Mouse (Mus musculus) ovary, postnatal 14 days (tissue): ENCODE measurements around the gene Cbr1.

Experiments used
- DNase-seq: peaks from one replicate; pipeline ENCODE4 v3.0.0; 2022; ENCODE audit warnings: low spot score

Cbr1 gene

DNA sequence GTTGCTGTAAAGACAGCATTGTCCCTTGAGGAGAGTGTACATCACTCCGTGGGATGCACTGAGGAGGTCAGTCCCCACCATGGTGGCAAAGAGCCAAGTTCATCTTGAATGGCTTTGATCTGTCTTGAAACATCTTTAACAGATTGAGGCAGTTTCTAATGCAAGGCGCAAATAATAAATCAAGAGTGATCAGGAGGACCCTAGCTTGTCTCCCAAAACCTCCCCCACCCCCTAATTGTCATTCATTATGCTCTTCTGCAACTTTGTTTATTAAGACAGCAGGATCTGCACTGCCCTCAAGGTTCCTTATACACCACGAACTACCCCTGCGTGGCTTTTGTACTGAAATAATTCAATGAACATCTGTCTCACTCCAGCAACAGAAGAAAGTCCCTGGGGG lies at the start of gene Cbr1:
Gene Cbr1 (plus strand): TSS at position 301 of the 400 bp plus-strand sequence.
- DNase-seq, result no peak

DNA sequence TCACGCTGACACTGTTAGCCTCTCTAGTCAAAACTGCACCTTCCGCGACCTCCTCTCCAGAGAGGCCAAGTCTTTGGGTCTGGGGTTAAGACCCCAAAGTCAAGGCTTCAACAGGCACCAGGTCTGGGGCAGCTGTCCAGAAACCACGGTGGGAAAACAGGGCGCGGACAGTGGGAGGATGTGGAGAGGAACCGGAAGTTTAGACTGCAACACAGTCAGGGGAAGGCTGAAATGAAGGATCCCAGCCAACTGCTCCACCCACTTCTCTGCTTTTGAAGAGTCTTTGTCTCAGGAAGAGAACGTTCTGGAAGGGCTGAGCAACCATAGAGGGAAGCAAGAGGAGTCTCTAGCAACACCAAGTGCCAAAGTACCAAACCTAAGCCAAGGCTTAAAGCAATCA lies 48.0 kb upstream of the Cbr1 start:
- no peak for DNase-seq

DNA sequence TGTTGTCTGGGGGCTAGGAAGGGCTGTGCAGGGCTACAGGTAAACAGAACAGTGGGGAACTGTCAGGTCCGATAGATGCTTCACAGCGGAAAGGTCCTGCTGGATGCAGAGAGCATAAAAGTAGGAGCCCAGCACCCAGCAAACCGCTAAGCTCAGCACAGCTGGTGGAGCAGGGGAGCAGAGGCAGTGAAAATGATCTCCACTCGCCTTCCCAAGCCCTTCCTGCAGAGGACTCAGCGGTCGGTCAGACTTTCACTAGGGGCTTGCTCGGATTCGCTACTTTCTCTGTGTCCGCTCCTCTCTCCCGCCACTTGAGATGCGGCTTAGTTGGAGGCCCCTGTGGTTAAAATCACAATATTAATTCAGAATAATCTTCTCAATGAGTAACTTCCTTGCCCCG lies 47.2 kb upstream of the Cbr1 start:
- DNase-seq, result no peak

DNA sequence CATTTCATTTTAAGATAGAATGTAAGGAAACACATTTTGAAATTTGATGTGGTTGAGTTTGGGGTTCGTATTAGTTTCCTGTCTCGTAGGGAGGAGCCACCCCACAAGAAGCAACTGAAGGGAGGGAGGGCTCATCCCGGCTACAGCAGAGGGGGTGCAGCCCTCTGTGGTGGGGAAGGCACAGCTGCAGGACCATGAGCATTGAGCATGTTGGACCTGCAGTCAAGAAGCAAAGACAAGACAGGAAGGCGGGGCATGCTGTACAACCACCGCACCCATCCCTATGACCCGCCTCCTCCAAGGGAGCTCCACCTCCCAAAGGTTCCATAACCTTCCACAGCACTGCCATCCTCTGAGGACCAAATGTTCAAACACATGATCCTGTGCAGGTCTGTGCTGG lies 33.3 kb upstream of the Cbr1 start:
- DNase-seq, result no peak

DNA sequence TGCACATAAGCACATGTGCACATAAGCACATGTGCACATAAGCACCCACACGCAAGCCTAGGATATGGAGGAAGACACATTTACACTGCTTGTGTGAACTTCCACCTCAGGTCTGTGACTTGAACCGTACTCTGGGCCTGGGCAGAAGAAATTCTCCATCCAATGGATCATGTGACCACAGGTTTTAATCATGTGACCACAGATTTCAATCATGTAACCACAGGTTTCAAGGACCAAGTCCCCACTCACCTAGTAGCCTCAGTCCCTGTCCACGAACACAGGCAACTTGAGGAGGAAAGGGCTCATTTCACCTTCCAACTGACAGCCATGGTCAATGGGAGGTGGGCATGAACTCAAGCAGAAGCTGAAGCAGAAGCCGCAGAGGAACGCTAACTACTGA lies 32.2 kb upstream of the Cbr1 start:
- no peak for DNase-seq

DNA sequence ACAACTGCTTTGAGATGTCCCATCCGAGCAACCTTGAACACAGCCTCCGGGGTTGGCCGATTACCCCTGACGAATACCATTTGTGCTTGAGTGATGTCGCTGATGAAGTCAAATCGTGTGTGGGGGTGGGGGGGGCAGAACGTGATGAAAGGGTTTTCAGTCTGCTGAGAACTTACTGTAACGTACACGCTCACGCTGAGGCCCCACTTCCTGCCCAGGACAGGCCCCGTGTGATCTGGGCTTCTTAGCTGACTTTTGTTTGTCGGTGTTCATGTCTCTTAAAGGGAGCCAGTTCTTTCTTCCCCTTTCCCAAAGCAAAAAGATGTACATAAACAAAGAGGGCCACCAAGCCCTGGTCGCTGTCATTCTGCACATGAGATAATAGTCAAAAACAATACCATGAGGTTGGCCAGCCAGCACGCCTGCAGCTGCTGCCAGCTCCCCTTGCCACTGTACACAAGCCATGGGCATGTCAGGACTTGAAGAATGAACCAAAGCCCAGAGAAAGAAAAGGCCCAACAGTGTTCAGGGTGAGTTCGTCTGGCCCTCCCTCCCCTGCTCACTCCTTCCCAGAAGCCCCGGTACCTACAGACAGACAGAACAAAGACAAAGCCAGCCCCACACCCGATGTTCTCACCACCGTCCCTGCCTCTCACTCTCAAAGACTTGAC lies 31.0 kb upstream of the Cbr1 start:
- DNase-seq, result no peak

DNA sequence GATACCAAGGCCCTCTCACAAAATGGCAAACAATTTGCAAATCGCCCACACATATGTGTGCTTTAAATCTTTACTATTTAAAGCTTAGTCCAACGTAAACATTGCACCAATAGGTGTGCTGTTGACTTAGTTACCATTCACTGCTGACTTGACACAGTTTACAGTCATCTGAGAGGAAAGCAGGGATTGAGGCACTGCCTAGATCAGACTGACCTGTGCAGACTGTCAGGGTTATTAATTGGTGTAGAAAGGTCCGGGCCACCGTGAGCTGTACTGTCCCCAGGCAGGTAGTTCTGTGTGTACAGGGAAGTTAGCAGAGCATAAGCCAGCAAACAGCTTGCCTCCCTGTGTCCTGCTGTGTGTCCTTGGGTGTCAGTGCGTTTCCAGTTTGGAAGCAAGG lies 30.1 kb upstream of the Cbr1 start:
- DNase-seq, result no peak

DNA sequence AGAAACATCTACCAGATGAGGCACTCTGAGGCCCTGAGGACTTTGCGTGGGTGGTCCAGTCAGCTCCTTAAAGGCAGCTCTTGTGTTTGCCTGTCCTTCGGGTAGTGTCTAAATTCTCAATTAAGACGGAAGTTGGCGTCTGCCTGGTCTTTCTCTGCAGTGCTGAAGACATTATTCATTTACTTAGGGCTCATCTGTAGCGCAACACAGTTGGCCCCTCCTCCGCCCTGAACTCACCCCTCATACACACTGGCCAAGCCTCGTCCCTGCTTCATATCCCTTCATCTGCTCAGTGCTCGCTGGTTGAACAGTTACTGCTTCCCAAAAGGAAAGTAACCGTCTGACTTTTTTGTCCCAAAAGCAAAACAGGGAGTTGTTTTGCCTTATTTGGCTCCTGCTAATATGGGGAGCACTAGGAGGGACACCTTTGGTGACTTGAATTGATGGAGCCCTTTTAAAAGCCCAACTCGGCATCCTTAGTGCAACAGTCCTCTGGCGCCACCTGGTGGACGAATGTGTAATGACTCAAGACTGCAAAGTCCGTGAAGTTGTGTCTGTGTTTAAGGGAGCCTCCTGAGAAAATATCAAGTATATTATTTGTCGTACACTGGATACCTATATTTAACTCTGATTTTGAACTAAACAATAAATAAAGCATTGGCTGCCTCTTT lies 29.1 kb upstream of the Cbr1 start:
- DNase-seq, result peak; percentile 84

DNA sequence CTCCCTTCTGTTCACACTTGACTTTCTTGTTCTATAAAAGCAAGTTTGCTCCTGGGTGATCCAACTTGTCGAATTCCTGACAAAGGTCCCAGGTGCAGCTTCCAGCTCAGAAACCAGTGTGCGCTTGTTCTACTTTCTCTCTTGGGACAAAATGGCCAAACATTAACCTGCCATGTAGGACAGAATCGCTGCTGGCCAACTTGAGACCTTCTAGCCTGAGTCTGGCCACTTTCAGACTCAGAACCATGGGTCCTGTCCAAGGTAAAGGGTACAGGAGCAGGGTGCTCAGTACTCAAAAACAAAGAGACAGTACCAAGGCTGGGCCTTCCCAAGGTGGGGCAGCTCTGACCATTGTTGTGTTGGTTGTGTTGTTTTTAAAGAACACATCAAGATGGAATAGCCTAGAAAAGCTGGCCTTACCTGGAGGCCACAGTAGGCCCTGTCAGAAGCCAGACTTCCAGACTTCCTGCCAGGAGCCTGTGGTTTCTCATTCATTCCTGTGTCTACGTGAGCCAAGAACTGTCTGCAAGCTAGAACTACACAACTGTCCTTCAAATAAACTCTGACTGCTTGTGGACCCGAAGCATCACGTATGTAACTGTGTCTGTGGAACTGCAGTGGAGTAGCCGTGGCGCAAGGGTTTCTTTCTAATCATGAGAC lies 27.2 kb upstream of the Cbr1 start:
- DNase-seq, result no peak

DNA sequence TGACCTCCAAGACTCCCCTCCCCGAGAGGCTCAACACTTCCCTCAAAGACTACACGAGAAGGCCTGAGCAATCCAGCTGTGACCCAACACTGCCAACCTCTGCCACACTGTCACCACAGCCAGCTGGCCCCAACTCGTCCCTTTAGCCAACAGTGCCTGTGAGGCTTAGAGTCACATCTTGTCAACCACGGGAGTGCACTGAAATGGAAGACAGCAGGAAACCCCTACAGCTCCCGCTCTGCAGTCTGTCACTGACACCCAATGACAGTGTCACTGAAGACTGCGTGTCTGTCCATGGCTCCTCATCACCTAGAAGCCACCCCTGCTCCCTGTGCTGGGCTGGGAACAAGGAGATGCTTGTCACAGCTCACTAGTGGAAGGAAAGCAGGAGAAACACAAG lies 24.5 kb upstream of the Cbr1 start:
- no peak for DNase-seq

DNA sequence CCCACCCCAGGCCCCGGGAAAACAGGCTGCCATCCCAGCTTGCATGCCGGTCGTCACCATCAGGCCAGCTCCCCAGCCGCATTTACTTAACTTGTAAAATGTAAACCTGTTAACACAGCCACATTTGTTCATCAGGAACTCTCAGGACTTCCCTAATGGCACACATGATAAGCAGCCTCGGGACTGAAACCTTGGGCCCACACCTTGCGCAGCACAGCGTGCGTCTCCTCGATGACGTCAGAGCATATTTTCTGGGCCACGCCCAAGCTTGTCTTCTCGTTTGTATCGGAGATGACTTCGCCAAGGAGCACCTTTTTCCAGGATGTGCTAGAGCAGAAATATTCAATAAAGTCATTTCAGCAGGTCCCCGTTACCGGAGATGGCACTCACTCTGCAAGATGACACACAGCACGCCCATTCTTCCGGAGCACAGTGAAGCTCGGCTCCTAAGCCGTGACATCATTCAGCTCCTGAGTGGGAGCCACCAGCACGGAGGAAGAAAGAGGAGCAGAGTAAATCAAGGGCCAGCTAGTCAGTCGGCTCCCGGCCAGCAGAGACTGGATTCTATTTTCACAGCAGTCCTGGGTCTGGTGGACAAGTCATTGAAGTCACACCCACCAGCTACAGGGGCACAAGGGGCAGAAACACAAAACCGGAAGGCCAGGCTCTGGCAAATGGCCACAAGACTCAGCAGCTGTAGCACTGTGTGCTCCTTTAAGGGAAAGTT lies 20.5 kb upstream of the Cbr1 start:
- DNase-seq, result no peak

DNA sequence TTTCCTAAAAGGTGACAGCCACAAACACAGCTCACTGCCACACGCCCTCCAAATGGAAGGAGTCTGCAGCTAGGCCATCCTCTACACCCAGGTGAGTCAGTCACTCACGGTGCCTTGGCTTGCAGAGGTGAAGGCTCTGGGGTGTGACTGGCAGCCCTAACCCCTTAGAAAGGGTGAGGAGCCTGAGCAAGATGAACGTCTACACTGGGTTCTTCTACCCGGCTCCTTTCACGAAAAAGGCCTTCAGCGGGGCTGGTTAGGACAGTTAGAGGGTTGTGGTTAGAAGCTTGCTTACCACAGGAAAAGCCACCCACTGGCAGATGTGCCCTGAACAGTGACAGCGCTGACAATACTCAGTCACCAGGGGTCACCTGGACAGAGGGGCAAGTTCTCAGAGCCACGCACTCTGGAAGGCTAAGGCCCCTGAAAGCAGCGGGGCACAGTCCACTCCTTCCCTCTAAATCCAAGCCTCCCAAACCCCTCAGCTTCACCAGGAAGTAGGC lies 19.9 kb upstream of the Cbr1 start:
- DNase-seq, result no peak

DNA sequence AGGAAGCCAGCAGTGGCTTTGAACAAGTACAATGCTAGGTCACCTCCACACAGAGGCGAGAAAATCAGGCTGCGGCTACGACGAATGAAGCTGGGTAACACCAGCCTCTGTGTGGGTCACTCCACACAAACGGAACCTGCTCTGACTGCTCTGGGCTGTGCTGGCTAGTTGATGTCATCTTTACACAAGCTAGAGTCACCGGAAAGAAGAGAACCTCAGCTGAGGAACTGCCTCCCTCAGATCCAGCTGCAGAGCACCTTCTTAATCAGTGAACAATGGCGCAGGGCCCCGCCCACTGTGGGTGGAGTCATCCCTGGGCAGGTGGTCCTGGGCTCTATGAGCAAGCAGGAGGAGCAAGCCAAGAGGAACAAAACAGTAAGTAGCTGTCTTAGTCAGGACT lies 19.3 kb upstream of the Cbr1 start:
- no peak for DNase-seq

DNA sequence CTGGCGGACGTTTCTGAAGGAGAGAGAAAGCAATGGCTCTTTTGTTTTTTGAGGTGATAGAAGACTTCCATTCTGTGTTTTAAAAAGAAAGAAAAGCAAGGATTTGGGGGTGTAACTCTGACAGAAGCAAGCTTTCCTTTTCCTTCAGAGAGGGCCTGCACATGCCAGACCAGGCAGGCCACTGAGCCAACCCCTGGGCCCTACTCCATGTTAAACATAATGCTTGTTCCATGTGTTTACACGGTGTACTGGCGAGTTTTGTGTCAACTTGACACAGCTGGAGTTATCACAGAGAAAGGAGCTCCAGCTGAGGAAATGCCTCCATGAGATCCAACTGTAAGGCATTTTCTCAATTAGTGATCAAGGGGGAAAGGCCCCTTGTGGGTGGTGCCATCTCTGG lies 17.4 kb upstream of the Cbr1 start:
- DNase-seq, result no peak

DNA sequence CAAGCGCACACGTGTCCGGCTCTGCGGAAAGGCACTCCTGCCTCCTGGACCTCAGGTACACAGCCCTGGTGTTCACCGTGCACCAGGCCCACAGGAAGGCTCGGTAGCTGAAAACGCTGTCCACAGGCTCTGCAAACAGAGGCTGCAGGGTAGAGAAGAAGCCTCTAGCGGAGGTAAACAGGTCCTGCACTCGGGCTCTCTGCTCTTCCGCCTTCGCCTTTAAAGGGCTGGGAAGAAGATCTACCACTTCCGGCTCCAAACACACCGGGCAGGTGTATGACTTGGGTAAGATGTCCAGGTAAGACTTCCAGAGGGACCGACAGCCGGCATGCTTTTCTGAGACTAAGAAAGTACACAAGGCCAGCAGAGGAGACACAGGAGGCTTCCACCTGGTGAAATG lies 14.7 kb upstream of the Cbr1 start:
- DNase-seq, result no peak

DNA sequence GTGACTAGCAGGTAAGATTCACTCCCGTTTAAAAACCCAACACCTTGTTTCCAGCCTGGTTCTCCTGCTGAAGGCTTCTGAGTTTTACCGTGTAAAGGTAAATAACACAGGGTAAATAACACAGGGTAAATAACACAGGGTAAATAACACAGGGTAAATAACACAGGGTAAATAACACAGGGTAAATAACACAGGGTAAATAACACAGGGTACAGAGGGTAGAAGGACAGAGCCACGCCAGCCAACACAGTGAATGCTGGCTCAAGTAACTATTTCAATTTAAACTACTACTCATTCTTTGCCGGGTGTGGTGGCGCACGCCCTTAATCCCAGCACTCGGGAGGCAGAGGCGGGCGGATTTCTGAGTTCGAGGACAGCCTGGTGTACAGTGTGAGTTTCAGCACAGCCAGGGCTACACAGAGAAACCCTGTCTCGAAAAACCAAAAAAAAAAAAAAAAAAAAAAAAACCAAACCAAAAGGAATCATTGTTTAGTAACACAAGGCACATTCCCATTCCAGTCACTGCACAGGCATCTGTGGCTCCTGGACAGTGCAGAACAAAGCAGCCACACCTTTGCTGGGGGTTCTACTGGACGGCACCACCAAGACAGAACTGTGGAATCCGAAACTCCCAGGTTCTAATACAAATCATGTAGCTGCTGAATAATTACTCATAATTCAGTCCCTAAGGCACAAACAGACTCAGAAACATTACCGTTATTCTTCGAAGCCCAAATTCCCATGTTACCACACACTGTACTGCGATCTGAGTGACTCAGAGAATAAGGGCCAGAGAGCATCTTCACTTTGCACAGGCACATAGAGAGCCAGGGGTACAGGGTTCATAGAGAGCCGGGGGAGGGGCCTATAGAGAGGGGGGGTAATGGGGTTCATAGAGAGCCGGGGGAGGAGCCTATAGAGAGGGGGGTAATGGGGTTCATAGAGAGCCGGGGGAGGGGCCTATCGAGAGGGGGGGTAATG lies 13.9 kb upstream of the Cbr1 start:
- no peak for DNase-seq

DNA sequence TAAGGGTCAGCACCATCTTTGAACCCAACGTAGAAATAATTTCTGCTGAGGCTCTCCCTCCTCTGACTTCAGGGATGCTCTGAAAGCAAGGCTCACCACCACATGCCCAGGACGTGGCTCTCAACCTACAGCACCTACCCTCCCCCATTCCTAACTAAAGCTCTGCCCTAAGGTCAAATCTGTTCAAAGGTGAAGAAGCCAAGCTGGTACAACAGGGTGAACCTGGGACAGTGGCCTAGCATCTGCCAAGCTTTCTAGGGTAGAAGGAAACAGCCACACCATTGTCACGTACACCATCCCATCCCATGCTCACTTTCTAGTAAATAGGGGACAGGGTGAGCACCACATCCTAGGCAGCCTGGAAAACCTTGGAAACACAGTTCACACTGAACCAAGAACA lies 12.9 kb upstream of the Cbr1 start:
- DNase-seq, result no peak

DNA sequence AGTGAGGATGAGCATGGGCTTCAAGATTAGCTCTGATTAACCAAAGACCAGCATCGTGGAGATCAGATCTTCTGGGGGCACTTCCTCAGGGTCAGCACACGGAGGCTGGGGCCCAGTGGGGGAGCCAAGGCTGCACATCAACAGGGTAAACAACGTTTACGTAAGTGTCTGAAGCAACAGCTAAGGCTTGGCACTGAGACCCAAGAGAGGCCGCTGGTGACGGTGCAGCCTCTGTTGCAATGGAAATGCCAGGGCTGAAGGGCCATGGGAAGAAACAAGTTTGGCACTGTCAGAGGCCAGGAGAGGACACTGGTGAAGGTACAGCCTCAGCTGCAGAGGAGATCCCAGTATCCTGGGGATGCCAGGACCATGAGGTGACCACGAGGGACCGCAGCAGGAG lies 12.2 kb upstream of the Cbr1 start:
- no peak for DNase-seq

DNA sequence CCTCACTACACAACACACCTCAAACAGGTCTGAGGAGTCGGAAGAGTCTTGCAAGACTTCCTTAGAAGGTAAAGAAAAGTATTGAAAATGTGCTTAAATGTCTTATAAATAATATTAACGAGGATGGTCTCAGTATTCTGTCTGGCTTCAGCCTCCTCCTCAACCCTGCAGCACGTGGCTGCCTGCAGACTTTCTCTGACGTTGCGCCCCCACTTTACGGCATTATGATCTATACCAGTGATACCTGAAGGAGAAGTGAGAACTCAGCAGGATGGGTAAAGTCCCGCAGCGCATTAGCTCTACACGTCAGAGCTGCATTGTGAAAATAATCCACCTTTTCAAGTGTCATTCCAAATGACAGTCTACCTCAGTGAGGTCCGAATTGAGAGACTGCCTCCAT lies 11.2 kb upstream of the Cbr1 start:
- no peak for DNase-seq

DNA sequence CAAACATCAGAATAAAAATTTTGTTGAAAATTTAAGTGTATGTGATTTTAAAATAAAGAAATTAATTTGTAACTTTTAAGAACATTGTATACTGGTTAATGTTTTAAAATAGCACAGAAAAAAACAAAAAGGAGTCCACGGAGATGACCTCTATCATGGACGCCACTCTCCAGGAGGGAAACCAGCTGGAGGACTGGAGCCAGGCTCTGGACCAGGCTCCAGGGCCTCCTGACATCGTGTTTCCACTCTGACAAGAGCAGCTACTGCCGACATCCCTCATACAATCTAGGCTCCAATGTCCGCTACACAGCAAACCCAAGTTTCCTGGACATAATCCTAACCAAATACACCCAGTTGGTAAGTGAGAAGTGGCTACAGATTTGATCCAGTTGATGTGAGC lies 9.9 kb upstream of the Cbr1 start:
- DNase-seq, result no peak

DNA sequence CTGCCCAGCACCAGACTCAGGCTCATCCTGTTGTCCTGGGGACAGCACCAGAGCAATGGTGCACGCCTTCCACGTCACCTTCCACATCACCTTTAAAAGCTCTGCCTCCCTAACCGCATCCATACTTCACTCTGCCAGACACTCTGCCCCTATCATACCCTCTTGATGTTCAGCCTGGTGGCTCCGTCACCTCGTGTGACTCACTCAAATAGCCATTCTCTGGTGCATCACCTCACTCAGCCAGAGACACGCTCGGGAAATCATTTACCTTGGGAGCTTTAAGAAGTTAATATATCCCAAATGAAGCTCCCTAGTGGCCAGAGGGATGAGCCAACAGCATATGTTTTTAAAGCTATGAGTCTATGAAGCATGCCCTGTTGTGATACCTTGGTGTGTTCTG lies 8.8 kb upstream of the Cbr1 start:
- no peak for DNase-seq

DNA sequence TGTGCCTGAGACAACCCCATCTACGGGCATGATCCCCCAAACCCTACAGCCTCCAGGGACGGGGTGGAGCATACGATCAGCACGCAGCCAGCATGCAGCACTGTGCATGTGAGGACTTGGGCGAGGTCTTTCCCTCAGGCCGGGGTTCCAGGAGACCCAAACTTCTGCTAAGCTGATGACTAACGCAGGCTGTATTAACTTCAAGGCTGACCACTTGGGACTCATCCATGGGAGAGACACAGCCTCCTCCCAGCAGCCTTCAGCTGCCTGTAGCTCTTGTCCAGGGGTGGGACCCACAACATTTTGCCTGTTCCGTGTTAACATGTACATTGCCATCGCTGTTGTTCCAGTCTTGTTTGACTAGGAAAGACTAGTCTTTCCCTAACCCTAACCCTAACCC lies 8.1 kb upstream of the Cbr1 start:
- no peak for DNase-seq
